Comparison of ENCODE assay signal across 9 mouse cellular contexts in genomic region chr2:27541225-27541624, GRCm38 (mm10). TPM values are rescaled to one million over a fixed set of nuclear protein-coding genes. Genes with fewer than 3 reads are reported as not detected.
DNase-seq lines count a peak whose midpoint lies in the region; ATAC-seq and TF ChIP-seq lines count a peak whose summit lies in the region.
"Had no signal": no experiment of that assay in that cellular context is flagged by ENCODE, and none has a peak within 500 bp of the region (broad histone marks: within the 10 kb centered on the region; RNA-seq: fewer than 3 reads in every experiment).

No protein-coding gene starts in this region.

- TF ChIP-seq EP300 in heart, adult 2 months (IDR thresholded peaks at IDR 0.05; ENCODE audit: insufficient read depth, low read depth, low read length): no peak
- TF ChIP-seq EP300 in liver, postnatal 0 days (IDR thresholded peaks at IDR 0.05; ENCODE audit: low read depth): no peak

- no peak for TF ChIP-seq POLR2A in heart, adult 2 months (IDR thresholded peaks at IDR 0.05; ENCODE audit: insufficient read depth, low read depth, low read length)

- H3K79me2 ChIP-seq in heart, adult 2 months (replicated peaks; ENCODE audit: control insufficient read depth, insufficient read depth, low read length): no peaks in the 10 kb centered on the region

- H3K27me3 ChIP-seq in heart, embryonic 11.5 days (ENCODE audit: control insufficient read depth, insufficient read depth, low read length): no peaks in the 10 kb centered on the region
- no peaks in the 10 kb centered on the region for H3K27me3 ChIP-seq in heart, adult 2 months (ENCODE audit: control insufficient read depth, insufficient read depth, low read length)
- no peaks in the 10 kb centered on the region for H3K27me3 ChIP-seq in G1E (ENCODE audit: insufficient read depth, low read length)
- H3K27me3 ChIP-seq in hindbrain, embryonic 12.5 days: no peaks in the 10 kb centered on the region
- no peaks in the 10 kb centered on the region for H3K27me3 ChIP-seq in liver, postnatal 0 days (ENCODE audit: insufficient read depth, low read length)

- peaks cover 11% of the 10 kb centered on the region for H3K4me1 ChIP-seq in heart, embryonic 11.5 days (ENCODE audit: control insufficient read depth, insufficient read depth, low read length)
- H3K4me1 ChIP-seq in heart, adult 2 months (ENCODE audit: control insufficient read depth, insufficient read depth, low read length): peaks cover 3% of the 10 kb centered on the region; the same call in 1 of the 2 replicates
- H3K4me1 ChIP-seq in G1E (ENCODE audit: insufficient read depth, low read depth, low read length): peaks cover 24% of the 10 kb centered on the region
- H3K4me1 ChIP-seq in hindbrain, embryonic 12.5 days: peaks cover 13% of the 10 kb centered on the region
- H3K4me1 ChIP-seq in liver, postnatal 0 days (ENCODE audit: insufficient read depth): peaks cover 12% of the 10 kb centered on the region

- no peaks in the 10 kb centered on the region for H3K36me3 ChIP-seq in heart, embryonic 11.5 days (ENCODE audit: control insufficient read depth, insufficient read depth, low read length)
- no peaks in the 10 kb centered on the region for H3K36me3 ChIP-seq in heart, adult 2 months (ENCODE audit: control insufficient read depth, insufficient read depth, low read length)
- H3K36me3 ChIP-seq in G1E (replicated peaks): peaks cover 44% of the 10 kb centered on the region
- 0 out of 2 replicates have a peak, but pooled peaks cover 14% of the 10 kb centered on the region for H3K36me3 ChIP-seq in hindbrain, embryonic 12.5 days
- H3K36me3 ChIP-seq in liver, postnatal 0 days (replicated peaks; ENCODE audit: insufficient read depth, low read length): peaks cover 2% of the 10 kb centered on the region; the same call in 1 of the 2 replicates

- intact Hi-C loops in heart, adult 2 months (cut with DNase I): no loop called here
- intact Hi-C loops in gastrocnemius, postnatal 36 days (cut with DNase I): loop anchor here (10.0 kb wide), 1 partner anchor 344 kb away; the partner anchor contains the start of gene Col5a1

- H3K4me2 ChIP-seq in heart, embryonic 11.5 days: peak overlapping the region; percentile 81
- H3K4me2 ChIP-seq in hindbrain, embryonic 12.5 days (replicated peaks): peak overlapping the region; percentile 75
- peak overlapping the region; percentile 65 for H3K4me2 ChIP-seq in liver, postnatal 0 days (ENCODE audit: low read depth, low read length)

- H3K9ac ChIP-seq in heart, embryonic 11.5 days (ENCODE audit: low read depth, low read length): peak overlapping the region; percentile 64; the same call in 1 of the 2 replicates
- H3K9ac ChIP-seq in heart, adult 2 months (ENCODE audit: low read depth, low read length): no peak overlapping the region
- peak overlapping the region; percentile 55 for H3K9ac ChIP-seq in hindbrain, embryonic 12.5 days
- H3K9ac ChIP-seq in liver, postnatal 0 days (replicated peaks): peak overlapping the region; percentile 51; the same call in 1 of the 2 replicates

- no peak for DNase-seq in heart, adult 2 months
- DNase-seq in G1E (ENCODE audit: low spot score): no peak
- no peak for DNase-seq in liver, postnatal 0 days
- no peak for DNase-seq in spleen, postnatal 36 days (ENCODE audit: low spot score in 2 of 2)
- no peak for DNase-seq in gastrocnemius, adult 18-20 months (ENCODE audit: low spot score)
- no peak for DNase-seq in gastrocnemius, postnatal 36 days
- DNase-seq: lung, adult 2 months had no signal

- 88% methylated on average over 3 of the region's 3 CpGs for whole genome bisulfite sequencing in heart, embryonic 11.5 days (ENCODE audit: insufficient replicate concordance)
- 78% methylated on average over 3 of the region's 3 CpGs for WGBS in heart, adult 2 months
- 87% methylated on average over 3 of the region's 3 CpGs for WGBS in hindbrain, embryonic 12.5 days
- WGBS in liver, postnatal 0 days (ENCODE audit: insufficient replicate concordance): 84% methylated on average over 3 of the region's 3 CpGs

- 0 out of 2 replicates have a peak overlapping the region, but pooled peaks have one; percentile 78 for H3K27ac ChIP-seq in heart, embryonic 11.5 days (ENCODE audit: low read depth, low read length)
- no peak overlapping the region for H3K27ac ChIP-seq in heart, adult 2 months
- H3K27ac ChIP-seq in hindbrain, embryonic 12.5 days: peak overlapping the region; percentile 88
- peak overlapping the region; percentile 81; the same call in 1 of the 2 replicates for H3K27ac ChIP-seq in liver, postnatal 0 days (ENCODE audit: low read depth)

- no peak for TF ChIP-seq CTCF in heart, adult 2 months (IDR thresholded peaks at IDR 0.05)
- no peak for TF ChIP-seq CTCF in G1E (IDR thresholded peaks at IDR 0.05; ENCODE audit: low read depth, low read length)
- no peak for TF ChIP-seq CTCF in liver, postnatal 0 days (IDR thresholded peaks at IDR 0.05; ENCODE audit: low read depth)

- H3K4me3 ChIP-seq in heart, embryonic 11.5 days (ENCODE audit: low read depth, low read length): no peak overlapping the region
- no peak overlapping the region for H3K4me3 ChIP-seq in heart, adult 2 months
- peak overlapping the region; percentile 69; the same call in 1 of the 2 replicates for H3K4me3 ChIP-seq in G1E (ENCODE audit: low read depth, low read length)
- peak overlapping the region; percentile 45 for H3K4me3 ChIP-seq in hindbrain, embryonic 12.5 days
- H3K4me3 ChIP-seq in liver, postnatal 0 days (ENCODE audit: low read depth, low read length): peak overlapping the region; percentile 53; the same call in 1 of the 2 replicates

- H3K9me3 ChIP-seq in heart, embryonic 11.5 days (replicated peaks; ENCODE audit: control insufficient read depth, low read length): no peaks in the 10 kb centered on the region
- H3K9me3 ChIP-seq in G1E (replicated peaks): no peaks in the 10 kb centered on the region
- no peaks in the 10 kb centered on the region for H3K9me3 ChIP-seq in hindbrain, embryonic 12.5 days (replicated peaks)
- no peaks in the 10 kb centered on the region for H3K9me3 ChIP-seq in liver, postnatal 0 days (ENCODE audit: low read length)

- no peak for ATAC-seq in heart, embryonic 11.5 days (replicated peaks; ENCODE audit: insufficient number of reproducible peaks, low FRiP score, low TSS enrichment)
- ATAC-seq in G1E (ENCODE audit: extremely low read depth, insufficient number of reproducible peaks, low FRiP score, poor library complexity, severe bottlenecking): no peak
- ATAC-seq in hindbrain, embryonic 12.5 days (ENCODE audit: low FRiP score): no peak
- ATAC-seq in liver, postnatal 0 days: no peak

RNA-seq across cellular contexts. Expression of gene Wdr5, which starts 26.3 kb away (rescaled TPM):
- 37.2 and 40.1 TPM in 2 replicates for polyA plus RNA-seq in heart, embryonic 11.5 days (2014; fragmentation: Nextera tagmentation; extraction: Ambion mirVana)
- 10 to 100 TPM; 24.0 to 24.8 TPM for total RNA-seq in heart, adult 2 months (2021)
- polyA plus RNA-seq in heart, adult 2 months (2012; rRNA removed): 18.6 and 27.4 TPM in 2 replicates
- total RNA-seq in G1E (2014; fragmentation: Nextera tagmentation): 29.4 and 35.2 TPM in 2 replicates
- 58.6 and 62.5 TPM in 2 replicates for total RNA-seq in G1E (2017)
- 107 and 131 TPM in 2 replicates for polyA plus RNA-seq in G1E (2012)
- polyA plus RNA-seq in hindbrain, embryonic 12.5 days (2016; fragmentation: Nextera tagmentation; extraction: Ambion mirVana): 51.4 and 55.3 TPM in 2 replicates
- polyA plus RNA-seq in liver, postnatal 0 days (2015; fragmentation: Nextera tagmentation; extraction: Ambion mirVana): 14.6 and 16.6 TPM in 2 replicates
- total RNA-seq in gastrocnemius, adult 18-20 months (2021): 10 to 100 TPM; 16.8 to 18.1 TPM
- 10 to 100 TPM; 14.5 to 16.8 TPM for total RNA-seq in gastrocnemius, postnatal 36 days (2021)

RNA-seq across cellular contexts. Expression of gene Brd3, which starts 33.8 kb away (rescaled TPM):
- 99.5 and 116 TPM in 2 replicates for polyA plus RNA-seq in heart, embryonic 11.5 days (2014; fragmentation: Nextera tagmentation; extraction: Ambion mirVana)
- total RNA-seq in heart, adult 2 months (2021): 10 to 100 TPM; 27.0 to 28.7 TPM
- polyA plus RNA-seq in heart, adult 2 months (2012; rRNA removed): 12.5 and 13.1 TPM in 2 replicates
- total RNA-seq in G1E (2014; fragmentation: Nextera tagmentation): 75.2 and 84.1 TPM in 2 replicates
- total RNA-seq in G1E (2017): 13.2 and 17.5 TPM in 2 replicates
- polyA plus RNA-seq in G1E (2012): 92.1 and 124 TPM in 2 replicates
- 134 and 141 TPM in 2 replicates for polyA plus RNA-seq in hindbrain, embryonic 12.5 days (2016; fragmentation: Nextera tagmentation; extraction: Ambion mirVana)
- 26.2 and 29.7 TPM in 2 replicates for polyA plus RNA-seq in liver, postnatal 0 days (2015; fragmentation: Nextera tagmentation; extraction: Ambion mirVana)
- total RNA-seq in gastrocnemius, adult 18-20 months (2021): 10 to 100 TPM; 21.8 to 23.0 TPM
- total RNA-seq in gastrocnemius, postnatal 36 days (2021): 10 to 100 TPM; 18.7 to 19.5 TPM

Comparison
In these comparisons a context has a peak if more than half of its experiments do, and no peak if none do; other contexts are left out.
1. H3K4me3 ChIP-seq: peak in G1E (single experiment), hindbrain, embryonic 12.5 days (single experiment) and liver, postnatal 0 days (single experiment); none in heart, embryonic 11.5 days (single experiment) and heart, adult 2 months (single experiment).
2. Peak in every context shown above with its lines, with median percentiles within 50 percentile points of each other: H3K4me2 ChIP-seq.